Mouse (Mus musculus) hindbrain, embryonic 16.5 days (tissue): ENCODE measurements around the gene Guk1. TPM values are rescaled to one million over a fixed set of nuclear protein-coding genes. Genes with fewer than 3 reads are reported as not detected.
A peak's percentile ranks its signal among the peaks of the same experiment; 100 is the strongest.

Source experiments
- ATAC-seq: fragments of 200-750 bp; cut with Nextera tagmentation; 2 replicates; pipeline ENCODE4 v1.8.0; 2017; ENCODE audit warnings: moderate TSS enrichment, moderate library complexity
- H3K27ac ChIP-seq: fragments of 300-500 bp; sonication (generic); 2 replicates; pipeline ENCODE4 v1.5.1; 2014; ENCODE audit warnings: low read depth, mild to moderate bottlenecking, control low read depth, low read length, moderate library complexity
- H3K27me3 ChIP-seq: fragments of 300-500 bp; sonication (generic); replicated peaks from 2 replicates; pipeline ENCODE4 v1.6.1; 2014; ENCODE audit warnings: low read length; ENCODE audit not compliant: control insufficient read depth, insufficient read depth
- H3K36me3 ChIP-seq: fragments of 300-500 bp; sonication (generic); 2 replicates; pipeline ENCODE4 v1.6.1; 2014; ENCODE audit warnings: mild to moderate bottlenecking, low read length, moderate library complexity, mixed read lengths; ENCODE audit not compliant: control insufficient read depth, insufficient read depth
- H3K4me1 ChIP-seq: fragments of 300-500 bp; sonication (generic); 2 replicates; pipeline ENCODE4 v1.6.1; 2014; ENCODE audit warnings: low read depth, low read length; ENCODE audit not compliant: control insufficient read depth, insufficient read depth
- H3K4me2 ChIP-seq: fragments of 300-500 bp; sonication (generic); 2 replicates; pipeline ENCODE4 v1.6.1; 2014; ENCODE audit warnings: mild to moderate bottlenecking, low read length, control low read depth, moderate library complexity
- H3K4me3 ChIP-seq: fragments of 300-500 bp; sonication (generic); 2 replicates; pipeline ENCODE4 v1.5.1; 2014; ENCODE audit warnings: mild to moderate bottlenecking, low read length, control low read depth, moderate library complexity
- H3K9ac ChIP-seq: fragments of 300-500 bp; sonication (generic); 2 replicates; pipeline ENCODE4 v1.6.1; 2014; ENCODE audit warnings: low read depth, mild to moderate bottlenecking, control low read depth, low read length, moderate library complexity
- H3K9me3 ChIP-seq: fragments of 300-500 bp; sonication (generic); 2 replicates; pipeline ENCODE4 v1.6.1; 2014; ENCODE audit warnings: mild to moderate bottlenecking, low read length, moderate library complexity; ENCODE audit not compliant: control insufficient read depth
- WGBS: fragments of 180-500 bp; shearing (Covaris S2); extraction: QIAGEN DNeasy Blood & Tissue Kit; methylation state at CpG from one replicate; pipeline ENCODE4 v1.1.7; 2014; 5-methylcytosine and 5-hydroxymethylcytosine counted together
- polyA plus RNA-seq: library from polyadenylated mRNA; unstranded; fragments of >200 nt; fragmentation: Nextera tagmentation; extraction: Ambion mirVana; gene quantifications from 2 replicates; pipeline ENCODE4 v1.2.1, GENCODE M21; 2015

The Guk1 gene
- polyA plus RNA-seq, 1 experiment from 2014 or later, result 294 TPM

- H3K4me1 ChIP-seq, result peaks cover 14% of the 10 kb centered on the region
- H3K4me2 ChIP-seq, result peak within 1 kb of the TSS; percentile 87
- H3K36me3 ChIP-seq, result peaks cover 9% of the 10 kb centered on the region
- H3K9ac ChIP-seq, result peak within 1 kb of the TSS; percentile 82
- peak within 1 kb of the TSS; percentile 17; the same call in 1 of the 2 replicates for H3K27ac ChIP-seq
- H3K27me3 ChIP-seq, result no peaks in the 10 kb centered on the region
- 1% methylated on average over 63 of the region's 63 CpGs for WGBS
- no peaks in the 10 kb centered on the region for H3K9me3 ChIP-seq
- H3K4me3 ChIP-seq, result peak within 1 kb of the TSS; percentile 91
- ATAC-seq, result peak; percentile 93
These were observed 10.3 kb upstream of the Guk1 start, which contains the start of gene Mrpl55 for GRCm38 (mm10) chr11:59202081-59202995. Gene Mrpl55 (plus strand): TSS chr11:59202486.

DNA sequence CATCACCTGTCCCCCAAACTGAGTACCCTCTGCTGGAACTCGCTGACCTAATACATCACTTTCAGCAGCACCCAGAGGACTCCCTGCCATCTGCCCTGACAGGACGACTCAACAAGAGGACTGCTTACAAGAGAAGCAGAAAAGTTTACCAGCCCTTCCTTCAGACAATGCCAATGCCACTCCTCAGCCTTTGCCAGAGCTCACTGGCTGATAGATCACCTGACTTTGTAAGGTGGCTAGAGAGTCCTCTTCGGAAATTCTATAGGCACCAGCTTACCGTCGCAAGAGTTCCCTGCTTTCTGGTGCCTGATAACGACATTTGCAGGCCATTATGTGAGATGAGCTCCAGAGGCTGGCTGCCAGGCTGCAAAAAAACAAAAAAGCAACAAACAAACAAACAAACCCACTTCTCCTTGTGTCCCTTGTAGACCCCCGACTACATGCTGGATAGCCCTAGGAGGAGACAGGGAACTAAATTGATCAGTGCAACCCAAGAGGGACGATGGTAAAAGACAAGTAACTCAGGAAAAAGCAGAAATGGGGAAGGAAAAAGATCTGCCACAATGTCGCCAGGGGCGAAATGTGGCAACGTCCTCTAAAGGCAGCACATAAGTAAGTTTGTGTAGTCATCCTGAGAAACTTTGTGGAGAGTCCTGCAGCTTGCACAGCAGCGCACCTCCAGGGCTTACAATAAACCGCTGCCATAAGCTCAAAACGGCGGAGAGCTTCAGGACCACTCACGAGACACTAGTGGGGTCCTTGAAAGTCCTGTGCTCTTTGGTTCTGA lies 9.4 kb upstream of the Guk1 start:
- no peaks in the 10 kb centered on the region for H3K9me3 ChIP-seq
- H3K4me2 ChIP-seq, result peak overlapping the region; percentile 87
- H3K36me3 ChIP-seq, result peaks cover 9% of the 10 kb centered on the region
- H3K27ac ChIP-seq, result peak overlapping the region; percentile 17; the same call in 1 of the 2 replicates
- peak overlapping the region; percentile 91 for H3K4me3 ChIP-seq
- peak; percentile 15; the same call in 1 of the 2 replicates for ATAC-seq
- WGBS, result 33% methylated on average over 16 of the region's 16 CpGs
- peaks cover 14% of the 10 kb centered on the region for H3K4me1 ChIP-seq
- H3K27me3 ChIP-seq, result no peaks in the 10 kb centered on the region
- peak overlapping the region; percentile 82 for H3K9ac ChIP-seq

DNA sequence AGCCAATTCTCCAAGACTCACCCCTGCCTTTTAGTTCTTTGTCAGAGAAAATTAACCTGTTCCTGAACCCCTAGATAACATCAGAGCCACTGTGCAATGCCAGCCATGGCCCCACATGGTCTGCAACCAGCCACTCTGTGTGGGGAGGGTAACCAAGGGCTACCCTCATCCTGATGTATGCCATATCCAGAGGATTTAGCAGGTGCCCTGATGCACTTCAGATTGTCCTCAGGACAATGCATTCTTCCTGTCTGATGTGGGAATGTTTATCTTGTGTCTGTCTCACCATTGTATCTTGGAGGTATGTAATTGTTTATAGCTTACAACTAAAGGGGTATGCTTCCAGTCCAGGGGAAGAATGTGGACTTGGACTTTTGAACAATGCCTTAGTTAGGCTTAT lies 4.2 kb upstream of the Guk1 start:
- Histone ChIP-seq H3K4me1 (peaks cover 4% of the 10 kb centered on the region), H3K4me2 (no peak overlapping the region), H3K27ac (no peak overlapping the region), H3K9me3 (no peaks in the 10 kb centered on the region), H3K36me3 (no peaks in the 10 kb centered on the region), H3K9ac (no peak overlapping the region), H3K4me3 (no peak overlapping the region), H3K27me3 (no peaks in the 10 kb centered on the region)
- ATAC-seq, result no peak

- ATAC-seq, result peak; percentile 96
- Histone ChIP-seq H3K4me1 (peaks cover 11% of the 10 kb centered on the region), H3K4me2 (peak overlapping the region; percentile 69), H3K9ac (peak overlapping the region; percentile 78), H3K4me3 (peak overlapping the region; percentile 66), H3K9me3 (no peaks in the 10 kb centered on the region), H3K27ac (peak overlapping the region; percentile 90), H3K27me3 (no peaks in the 10 kb centered on the region), H3K36me3 (no peaks in the 10 kb centered on the region)
- under 1% methylated on average over 51 of the region's 59 CpGs for WGBS
These were observed 567 bp downstream of the Guk1 start for GRCm38 (mm10) chr11:59191231-59192058.

DNA sequence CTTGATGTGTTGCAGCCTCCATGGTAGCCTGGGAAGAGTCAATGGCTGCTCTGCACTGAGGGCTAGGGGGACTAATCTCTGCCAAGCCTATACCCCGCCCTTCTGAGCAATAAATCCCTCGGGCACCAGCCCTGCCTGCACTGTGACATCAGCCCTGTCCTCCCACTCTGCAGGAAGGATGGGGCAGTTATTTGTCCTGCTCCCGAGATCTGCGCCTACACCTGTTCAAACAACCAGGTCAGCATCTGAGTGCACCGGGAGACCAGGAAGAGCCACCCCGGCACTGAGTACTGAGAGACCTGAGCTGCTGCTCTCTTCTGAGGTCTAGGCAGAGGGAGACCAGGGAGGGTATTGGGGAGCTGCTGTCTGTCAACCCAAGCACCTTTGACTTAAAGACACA lies 4.3 kb downstream of the Guk1 start:
- no peaks in the 10 kb centered on the region for H3K27me3 ChIP-seq
- WGBS, result 85% methylated on average over 6 of the region's 6 CpGs
- no peak overlapping the region for H3K27ac ChIP-seq
- peaks cover 14% of the 10 kb centered on the region for H3K36me3 ChIP-seq
- H3K4me3 ChIP-seq, result no peak overlapping the region
- peaks cover 11% of the 10 kb centered on the region for H3K4me1 ChIP-seq
- no peaks in the 10 kb centered on the region for H3K9me3 ChIP-seq
- no peak overlapping the region for H3K4me2 ChIP-seq
- H3K9ac ChIP-seq, result no peak overlapping the region
- ATAC-seq, result no peak

- Histone ChIP-seq H3K27ac (no peak overlapping the region), H3K4me1 (peaks cover 6% of the 10 kb centered on the region), H3K9me3 (no peaks in the 10 kb centered on the region), H3K4me3 (no peak overlapping the region), H3K4me2 (no peak overlapping the region), H3K27me3 (no peaks in the 10 kb centered on the region), H3K9ac (no peak overlapping the region), H3K36me3 (peaks cover 17% of the 10 kb centered on the region)
- 83% methylated on average over 5 of the region's 5 CpGs for WGBS
- ATAC-seq, result no peak
These were observed 6.5 kb downstream of the Guk1 start for GRCm38 (mm10) chr11:59185490-59185889.

DNA sequence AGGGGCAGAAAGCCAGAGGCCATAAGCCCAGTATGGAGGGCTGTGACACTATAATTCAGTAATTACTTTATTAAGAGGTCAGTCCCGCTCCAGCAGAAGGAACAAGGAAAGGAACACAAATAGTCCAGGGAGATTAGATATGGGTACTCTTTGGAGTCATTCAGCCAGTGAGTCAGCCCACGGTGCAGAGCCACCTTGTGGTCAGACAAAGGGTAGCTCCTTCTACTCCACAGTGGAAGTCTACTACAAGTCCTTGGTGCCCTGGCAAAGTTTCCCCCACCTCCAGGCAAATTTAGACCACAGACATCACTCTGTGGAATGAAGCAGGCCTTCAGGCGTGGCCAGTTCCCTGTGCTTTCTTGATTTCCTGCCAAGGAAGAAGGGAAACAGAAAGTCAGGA lies 8.2 kb downstream of the Guk1 start:
- peak; percentile 43; the same call in 1 of the 2 replicates for ATAC-seq
- peaks cover 2% of the 10 kb centered on the region; the same call in 1 of the 2 replicates for H3K27me3 ChIP-seq
- no peak overlapping the region for H3K4me3 ChIP-seq
- H3K9me3 ChIP-seq, result no peaks in the 10 kb centered on the region
- no peak overlapping the region for H3K4me2 ChIP-seq
- no peak overlapping the region for H3K9ac ChIP-seq
- H3K36me3 ChIP-seq, result peaks cover 17% of the 10 kb centered on the region
- H3K4me1 ChIP-seq, result no peaks in the 10 kb centered on the region; the same call in 1 of the 2 replicates
- 28% methylated on average over 3 of the region's 3 CpGs for WGBS
- H3K27ac ChIP-seq, result no peak overlapping the region

- Histone ChIP-seq H3K4me3 (no peak within 1 kb of the TSS), H3K4me2 (no peak within 1 kb of the TSS), H3K27ac (no peak within 1 kb of the TSS), H3K4me1 (no peaks in the 10 kb centered on the region; the same call in 1 of the 2 replicates), H3K9ac (no peak within 1 kb of the TSS; the same call in none of the 2 replicates), H3K27me3 (peaks cover 11% of the 10 kb centered on the region), H3K36me3 (peaks cover 17% of the 10 kb centered on the region), H3K9me3 (no peaks in the 10 kb centered on the region)
- WGBS, result 44% methylated on average over 3 of the region's 3 CpGs
- no peak for ATAC-seq
These were observed 9.1 kb downstream of the Guk1 start, which contains the start of gene Gjc2 for GRCm38 (mm10) chr11:59182864-59183331. Gene Gjc2 (minus strand): TSS chr11:59183213.
